Mouse (Mus musculus): ENCODE results near the gene Agr2.

Gene Agr2

DNA sequence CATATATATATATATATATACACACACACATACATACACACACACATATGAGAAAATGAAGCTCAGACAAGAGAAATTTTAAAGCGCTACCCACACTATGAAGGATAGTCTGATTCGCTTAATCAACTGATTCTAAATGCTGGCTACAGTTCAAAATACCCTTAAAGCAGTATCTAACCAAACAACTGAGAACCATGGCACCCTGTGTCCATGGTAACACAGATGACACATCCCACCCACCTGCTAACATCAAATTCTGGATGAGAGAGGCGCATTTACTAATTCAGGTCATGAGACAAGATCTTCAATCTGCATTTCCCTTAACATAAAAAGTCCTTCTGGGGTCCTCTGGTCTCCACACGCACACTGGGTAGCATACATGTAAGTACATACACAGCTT lies 33.4 kb downstream of the Agr2 start:
- DNase-seq (ENCODE audit: low read depth, low spot score): no peak

DNA sequence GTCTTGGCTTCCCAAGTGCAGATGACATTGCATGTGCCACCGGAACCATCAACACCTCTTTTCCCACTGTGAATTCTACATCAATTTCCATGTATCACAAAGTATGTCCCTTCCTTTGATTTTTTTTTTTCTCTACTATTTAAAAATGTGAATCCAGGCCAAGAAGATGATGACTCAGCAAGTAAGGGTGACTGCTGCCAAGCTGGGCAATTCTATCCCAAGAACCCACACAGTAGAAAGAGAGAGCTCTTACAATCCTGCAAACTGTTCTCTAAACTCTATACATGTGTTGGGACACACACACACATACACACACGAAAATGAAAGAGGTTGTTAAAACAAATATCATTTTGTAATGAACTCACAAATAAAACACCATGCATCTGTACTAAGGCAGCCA lies 34.5 kb downstream of the Agr2 start:
- DNase-seq (ENCODE audit: low read depth, low spot score): no peak

DNA sequence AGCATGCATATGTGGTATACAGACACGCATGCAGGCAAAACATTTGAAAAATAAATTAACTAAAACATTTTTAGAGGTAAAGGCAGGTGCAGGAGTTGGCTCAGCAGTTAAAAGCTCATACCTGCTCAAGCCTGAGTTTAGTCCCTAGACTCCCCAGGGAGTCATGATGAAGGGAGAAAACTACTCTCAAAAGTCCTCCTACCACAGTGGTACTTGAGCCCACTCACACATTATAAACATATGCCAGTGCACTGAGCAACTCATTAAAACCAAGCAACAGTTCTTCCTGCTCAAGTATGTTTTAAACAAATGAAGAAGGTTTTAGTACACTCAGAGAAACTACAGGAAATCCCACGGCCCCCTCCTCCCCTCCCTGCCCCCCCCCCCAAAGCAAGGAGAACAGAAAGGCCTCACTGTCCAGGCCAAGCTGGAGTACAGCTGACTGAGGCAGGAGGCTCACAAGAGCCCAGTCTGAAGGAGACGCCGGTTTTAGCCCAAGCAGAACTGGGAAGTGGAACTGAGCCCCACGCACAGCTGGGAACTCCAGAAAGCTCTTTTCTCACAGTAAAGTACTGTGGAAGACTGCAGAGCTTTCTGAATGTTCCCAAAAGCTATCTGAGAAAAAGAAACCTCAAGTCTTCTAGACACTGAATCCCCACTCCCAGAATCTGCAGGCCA lies 36.4 kb downstream of the Agr2 start:
- peak; percentile 29 for DNase-seq (ENCODE audit: low read depth, low spot score)

DNA sequence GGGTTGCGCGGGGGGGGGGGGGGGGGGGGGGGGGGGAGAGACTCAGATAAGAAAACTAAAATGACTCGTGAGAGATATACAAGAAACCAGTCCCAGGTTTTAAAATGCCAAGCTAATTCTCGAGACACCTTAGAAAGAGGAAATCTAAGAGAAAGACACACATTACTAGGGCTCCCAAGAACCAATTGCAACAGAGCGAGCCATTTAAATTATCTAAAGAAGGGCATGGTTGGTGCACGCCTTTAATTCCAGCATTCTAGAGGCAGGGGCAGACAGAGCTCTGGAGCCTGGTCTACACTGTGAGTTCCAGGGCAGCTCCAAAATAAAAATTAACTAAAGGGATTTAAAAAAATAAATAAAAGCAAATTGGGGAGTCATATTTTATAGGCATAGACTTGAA lies 37.0 kb downstream of the Agr2 start:
- DNase-seq (ENCODE audit: low read depth, low spot score): no peak

DNA sequence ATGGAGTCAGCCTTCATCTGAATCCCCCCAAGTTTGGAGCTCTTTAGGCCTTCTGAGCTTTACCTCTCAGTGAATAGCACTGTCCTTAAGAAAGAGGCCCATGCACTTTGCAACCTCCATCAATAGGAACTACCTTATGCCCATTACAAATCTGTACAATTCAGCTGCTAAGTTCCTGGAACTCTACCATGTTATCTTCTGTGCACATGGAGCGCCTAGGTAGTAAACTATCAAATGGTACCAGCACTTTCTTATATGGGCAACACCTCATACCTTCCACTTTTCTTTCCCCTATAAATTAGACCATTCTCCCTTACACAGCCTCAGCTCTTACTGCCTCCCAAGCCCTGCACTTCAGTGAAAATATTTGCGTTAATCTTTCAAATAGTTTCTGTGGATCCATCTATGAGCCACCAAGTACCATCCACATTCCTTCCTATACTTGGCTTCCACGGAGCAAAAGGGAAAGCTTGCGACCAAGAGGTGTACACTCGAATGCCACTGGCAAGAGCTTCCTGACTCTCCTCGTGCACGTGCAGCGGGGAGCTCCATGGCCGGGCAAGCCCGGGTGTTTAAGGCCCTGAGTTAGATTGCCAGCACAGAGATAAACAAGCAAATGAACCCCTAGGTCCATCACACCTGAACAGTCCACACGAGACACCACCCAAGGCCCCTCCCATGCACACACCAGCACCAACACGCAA lies 38.1 kb downstream of the Agr2 start:
- no peak for DNase-seq (ENCODE audit: low read depth, low spot score)

DNA sequence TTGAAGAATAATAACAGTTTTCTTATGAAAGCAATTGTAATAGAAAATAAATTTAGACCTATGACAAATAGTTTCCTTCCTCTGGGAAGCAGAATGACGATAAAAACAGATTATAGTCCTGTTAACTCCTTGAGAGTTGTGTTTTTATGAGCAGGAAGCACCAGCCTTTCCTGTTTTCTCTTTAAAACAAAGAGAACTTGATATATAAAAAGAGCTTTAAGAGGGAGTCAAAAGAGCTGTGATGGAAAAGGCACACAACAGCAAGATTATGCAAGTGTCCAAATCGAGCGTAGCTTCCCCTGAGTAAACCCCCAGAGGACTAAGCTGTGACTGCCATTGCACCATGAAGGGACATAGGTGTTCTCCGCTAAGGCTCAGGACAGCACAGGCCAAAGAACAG lies 39.7 kb downstream of the Agr2 start:
- DNase-seq (ENCODE audit: low read depth, low spot score): peak; percentile 27

DNA sequence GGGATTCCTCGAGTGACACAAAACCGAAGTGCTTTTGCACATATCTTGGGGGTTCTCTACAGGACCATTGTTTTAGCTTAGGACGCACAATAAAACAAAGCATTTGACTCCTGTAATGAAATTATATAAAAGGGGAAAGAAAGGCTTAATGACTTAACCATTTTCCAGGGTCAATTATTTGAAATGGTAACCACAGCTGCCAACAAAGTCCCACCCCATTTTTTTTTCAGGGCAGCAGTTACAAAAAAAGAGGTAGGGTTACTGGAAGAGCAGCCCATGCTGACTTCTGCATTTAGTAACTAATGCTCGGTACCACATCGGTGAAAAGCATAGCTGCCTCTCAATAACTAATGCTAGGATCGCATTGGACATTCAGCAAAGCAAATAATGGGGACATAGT lies 42.8 kb downstream of the Agr2 start:
- DNase-seq (ENCODE audit: low read depth, low spot score): no peak

DNA sequence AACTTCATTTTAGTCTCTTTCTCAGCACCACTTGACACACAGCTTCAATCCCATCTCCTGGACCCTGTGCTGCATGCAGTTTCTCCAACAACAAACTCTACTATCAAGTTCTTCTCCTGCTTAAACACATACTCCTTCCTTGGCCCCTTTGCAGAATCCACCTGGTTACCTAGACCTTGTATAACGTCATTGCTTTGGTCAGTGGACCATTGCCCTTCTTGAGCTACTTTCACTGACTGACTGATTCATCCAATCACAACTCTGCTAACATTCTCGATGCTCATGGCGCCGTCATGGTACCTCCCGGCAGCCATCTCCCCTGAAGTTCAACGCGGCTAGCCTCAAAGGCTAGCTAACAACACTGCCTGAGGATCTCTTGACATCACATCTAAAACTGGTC lies 43.4 kb downstream of the Agr2 start:
- DNase-seq (ENCODE audit: low read depth, low spot score): peak; percentile 22

DNA sequence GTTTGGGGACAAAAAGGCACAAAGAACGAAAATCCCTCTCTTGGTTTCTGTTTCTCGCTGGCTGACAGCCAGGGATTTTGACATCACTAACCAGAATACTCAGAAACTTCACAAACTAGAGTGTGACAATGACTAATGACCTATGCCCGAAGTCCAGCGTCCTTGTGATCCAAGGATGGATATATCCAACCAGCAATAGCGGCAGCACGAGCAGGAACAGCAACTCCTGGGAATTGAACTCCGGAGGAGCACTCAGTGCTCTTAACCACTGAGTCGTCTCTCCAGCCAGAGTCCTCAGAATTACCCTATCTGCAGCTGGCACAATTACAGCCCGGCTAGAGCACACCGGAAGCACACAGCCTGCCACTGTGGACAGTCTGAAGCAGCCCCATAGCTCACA lies 44.1 kb downstream of the Agr2 start:
- DNase-seq (ENCODE audit: low read depth, low spot score): peak; percentile 72

DNA sequence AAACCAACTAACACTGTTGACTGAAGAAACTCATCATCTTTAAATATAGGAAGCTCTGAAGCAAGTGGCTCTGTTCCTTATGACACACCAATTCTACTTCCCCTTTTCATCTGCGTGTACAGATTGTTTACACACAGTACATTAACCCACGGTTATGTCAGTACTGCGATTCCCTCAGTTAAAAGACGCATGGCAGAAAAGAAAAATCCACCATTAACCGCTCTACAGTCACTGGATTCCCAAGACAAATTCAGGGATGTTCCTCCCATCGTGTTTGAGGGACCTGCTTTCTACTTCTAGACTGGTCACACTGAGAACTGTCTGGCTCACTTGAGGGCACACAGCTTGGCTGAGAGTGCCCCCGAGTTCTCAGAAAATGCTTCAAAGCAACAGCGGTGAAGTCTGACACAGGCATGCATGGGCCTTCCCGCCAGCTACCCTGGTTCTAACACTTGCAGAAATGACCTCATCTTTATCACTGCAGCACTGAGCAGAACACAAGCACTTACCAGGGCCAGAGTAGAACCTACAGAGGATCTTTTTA lies 46.9 kb downstream of the Agr2 start:
- DNase-seq (ENCODE audit: low read depth, low spot score): peak; percentile 63

DNA sequence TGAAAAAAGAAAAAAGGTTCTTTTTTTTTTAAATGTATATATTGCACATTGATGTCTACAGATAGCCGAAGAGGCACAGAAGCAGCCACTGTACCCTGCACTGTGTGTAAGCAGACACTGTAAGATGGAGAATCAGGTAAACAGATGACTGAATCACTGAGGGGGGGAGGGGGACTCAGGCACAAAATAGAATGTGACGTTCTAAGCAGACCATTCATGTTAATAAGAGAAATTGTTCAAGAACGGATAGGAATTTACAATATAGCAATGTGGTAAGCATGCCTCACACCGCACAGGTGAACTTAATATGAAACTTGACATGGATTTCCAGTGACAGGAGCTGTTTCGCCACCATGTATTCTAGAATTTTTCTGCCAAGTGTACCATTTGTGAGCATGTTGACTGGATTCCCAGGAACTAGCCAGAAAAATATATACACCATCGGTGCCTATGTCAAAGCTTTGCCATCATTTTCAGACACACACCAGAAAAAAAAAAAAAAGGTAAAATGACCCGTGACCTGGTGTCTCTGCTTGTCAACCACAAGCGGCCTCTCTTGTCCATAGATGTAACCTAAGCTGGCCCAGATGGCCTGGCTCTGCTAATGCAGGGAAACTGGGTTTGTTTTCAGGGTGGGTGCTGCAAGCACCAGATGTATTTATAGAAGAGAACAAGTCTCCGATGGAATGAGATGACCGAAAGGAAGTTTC lies 48.0 kb downstream of the Agr2 start:
- peak; percentile 66 for DNase-seq (ENCODE audit: low read depth, low spot score)

DNA sequence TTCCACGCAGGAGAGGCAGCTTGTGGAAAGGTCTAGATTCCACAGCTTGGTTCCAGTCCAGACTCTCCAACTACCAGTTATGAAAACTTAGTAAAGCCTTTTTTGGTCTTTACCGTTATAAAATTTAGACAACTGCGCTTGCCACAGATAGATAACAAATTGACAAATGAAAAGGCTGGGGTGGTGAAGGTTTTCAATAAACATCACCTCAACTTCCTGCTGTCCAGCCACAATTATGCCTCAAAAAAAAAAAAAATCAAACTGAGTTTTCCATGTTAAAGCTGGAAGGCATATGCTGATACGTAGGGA lies 48.5 kb downstream of the Agr2 start:
- no peak for DNase-seq (ENCODE audit: low read depth, low spot score)

DNA sequence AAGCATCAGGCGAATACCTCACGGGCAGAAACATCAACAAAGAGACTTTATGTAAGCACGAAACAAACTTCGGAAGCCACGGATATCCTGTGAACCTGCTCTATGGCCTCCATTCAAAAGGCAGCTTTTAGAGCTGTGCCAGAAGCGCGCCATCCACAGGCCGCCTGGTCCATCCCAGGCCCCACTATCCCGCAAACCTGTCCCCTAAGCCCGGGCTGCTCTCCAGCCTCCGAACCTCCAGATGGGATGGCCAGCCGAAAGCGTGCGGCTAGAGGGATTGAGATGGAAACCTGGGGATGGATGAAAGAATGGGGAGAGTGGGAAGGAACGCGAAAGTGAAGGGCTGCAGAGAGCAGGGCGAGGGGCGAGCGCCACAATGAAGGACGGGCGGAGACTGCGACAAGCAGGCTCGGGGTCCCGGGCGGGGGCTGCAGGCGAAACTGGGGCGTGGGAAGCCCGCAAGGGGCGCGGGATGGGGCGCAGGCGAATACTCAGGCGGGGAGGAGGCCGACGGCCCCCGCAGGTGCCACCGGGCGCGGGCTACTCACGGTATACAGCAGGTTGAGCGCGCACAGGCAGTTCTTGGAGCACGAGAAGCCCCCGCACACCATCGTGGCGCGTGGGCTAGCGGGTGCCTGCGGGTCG lies 49.1 kb downstream of the Agr2 start:
- peak; percentile 76 for DNase-seq (ENCODE audit: low read depth, low spot score)

DNA sequence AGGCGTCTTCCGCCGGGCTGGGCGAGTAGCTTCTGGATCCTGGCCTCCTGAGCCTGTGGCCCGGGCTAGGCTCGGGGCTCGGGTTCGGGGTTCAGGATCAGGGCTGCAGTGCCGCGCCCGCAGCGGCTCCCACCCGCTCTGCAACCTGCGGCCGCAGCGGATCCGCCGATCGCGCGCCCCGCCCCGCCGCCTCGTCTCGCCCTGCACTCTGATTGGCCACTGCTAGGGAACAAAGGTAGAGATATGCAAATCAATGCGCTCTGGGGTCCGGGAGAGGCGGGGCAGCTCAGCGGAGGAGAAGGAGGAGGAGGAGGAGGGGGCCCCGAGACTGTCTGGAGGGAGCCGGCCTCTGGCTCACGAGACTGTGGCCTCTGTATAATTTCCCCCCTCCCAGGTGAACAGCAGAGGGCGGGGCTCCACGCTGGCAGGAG lies 49.7 kb downstream of the Agr2 start, which contains the start of gene Tspan13:
TSS of gene Tspan13 (minus strand) at position 153 of the 431 bp plus-strand sequence.
- peak; percentile 95 for DNase-seq (ENCODE audit: low read depth, low spot score)

DNA sequence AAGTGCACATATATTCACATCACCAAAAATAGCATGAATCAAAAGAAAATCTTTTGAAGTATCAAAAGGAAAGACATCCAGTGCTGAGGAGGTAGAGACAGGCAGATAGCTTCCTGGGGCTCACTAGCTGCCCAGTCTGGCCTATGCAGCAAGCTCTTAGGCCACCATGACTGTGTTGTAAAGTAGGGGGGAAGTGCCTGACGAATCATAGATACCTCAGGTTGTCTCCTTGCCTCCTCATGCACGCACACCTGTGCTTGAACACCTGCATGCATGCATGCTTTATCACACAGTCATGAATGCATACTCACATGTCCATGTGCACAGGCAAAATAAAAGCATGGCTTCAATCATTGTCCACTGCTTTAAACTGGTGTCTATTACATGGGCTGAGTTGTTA lies 52.0 kb downstream of the Agr2 start:
- DNase-seq (ENCODE audit: low read depth, low spot score): no peak

DNA sequence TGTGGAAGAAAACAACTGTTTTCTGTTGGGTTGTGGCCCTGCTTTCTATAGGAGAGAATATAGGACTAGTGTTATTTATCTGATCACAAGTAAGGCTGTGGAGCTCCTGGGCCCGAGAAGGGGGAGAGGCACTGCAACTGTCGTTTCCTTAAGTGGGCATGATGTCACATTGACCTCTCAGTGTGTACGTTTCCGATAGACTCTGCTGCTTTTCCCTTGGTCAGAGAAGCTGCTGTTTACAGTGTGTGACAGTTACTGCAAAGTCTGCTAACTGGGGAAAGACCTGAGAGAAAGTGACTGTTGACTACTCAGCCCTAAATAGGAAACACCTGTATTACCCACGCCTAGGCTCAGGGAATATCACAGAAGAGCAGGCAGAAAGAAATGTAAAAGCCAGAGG lies 53.5 kb downstream of the Agr2 start:
- no peak for DNase-seq (ENCODE audit: low read depth, low spot score)

DNA sequence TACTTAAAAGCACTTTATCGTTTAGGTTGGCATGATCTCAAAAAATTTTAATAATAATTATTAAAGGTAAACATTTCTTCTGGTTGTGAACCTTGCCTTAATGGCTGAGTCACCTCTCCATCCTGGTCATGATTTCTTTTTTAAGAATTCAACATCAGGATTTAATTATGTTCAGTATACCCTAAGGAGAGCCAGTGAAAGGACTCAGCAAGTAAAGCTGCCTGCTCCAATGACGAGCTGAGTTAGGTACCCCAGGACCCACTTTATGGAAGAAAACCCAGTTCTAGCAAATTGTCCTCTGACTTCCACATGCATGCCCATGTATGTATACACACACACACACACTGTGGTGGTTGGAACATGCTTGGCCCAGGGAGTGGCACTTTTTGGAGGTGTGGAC lies 54.9 kb downstream of the Agr2 start:
- no peak for DNase-seq (ENCODE audit: low read depth, low spot score)

DNA sequence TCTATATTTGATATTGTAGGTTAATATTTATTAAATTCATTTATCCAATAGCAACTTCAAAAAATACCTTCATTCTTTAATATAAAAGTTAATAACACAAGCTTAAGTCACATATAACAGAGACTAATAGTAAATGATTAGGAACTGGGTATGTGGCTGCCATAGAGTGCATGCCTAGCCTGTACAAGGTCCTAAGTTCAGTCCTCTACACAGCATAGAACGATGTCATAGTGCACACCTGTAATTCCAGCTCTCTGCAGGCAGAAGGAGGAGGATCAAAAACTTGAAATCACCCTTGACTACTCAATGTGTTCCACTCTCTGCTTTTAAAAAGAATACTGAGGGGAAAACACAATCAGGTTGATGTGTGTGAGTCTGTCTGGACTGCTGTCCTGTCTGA lies 57.6 kb downstream of the Agr2 start:
- DNase-seq (ENCODE audit: low read depth, low spot score): no peak

Data from CD4-positive, CD25-positive, alpha-beta regulatory T cell, adult 2 months (primary cell).